Mouse (Mus musculus) C2C12 (cell line): ENCODE results near the gene Acoxl.

Experiments
- CEBPB ChIP-seq: IDR thresholded peaks from one replicate; pipeline ENCODE4 v1.6.1; 2011; ENCODE audit warnings: low read depth, mild to moderate bottlenecking, control low read depth, moderate library complexity
- CTCF ChIP-seq: IDR thresholded peaks from one replicate; pipeline ENCODE4 v1.5.1; 2011; ENCODE audit not compliant: control insufficient read depth, insufficient read depth, insufficient read length
- FOSL1 ChIP-seq: IDR thresholded peaks from one replicate; pipeline ENCODE4 v1.8.0; 2011; ENCODE audit warnings: mild to moderate bottlenecking, low read length; ENCODE audit not compliant: poor library complexity, insufficient read depth, severe bottlenecking
- MAX ChIP-seq: IDR thresholded peaks from one replicate; pipeline ENCODE4 v1.6.1; 2011; ENCODE audit warnings: mild to moderate bottlenecking, control low read depth
- MYOD1 ChIP-seq: IDR thresholded peaks from one replicate; pipeline ENCODE4 v1.6.1; 2011; ENCODE audit warnings: low read depth; ENCODE audit not compliant: control insufficient read depth, insufficient read length
- MYOG ChIP-seq: IDR thresholded peaks from one replicate; pipeline ENCODE4 v1.6.1; 2011; ENCODE audit not compliant: control insufficient read depth, insufficient read length; ENCODE audit errors: extremely low read depth
- USF1 ChIP-seq: IDR thresholded peaks from one replicate; pipeline ENCODE4 v1.6.1; 2011; ENCODE audit warnings: low read depth, mild to moderate bottlenecking, control low read depth, moderate library complexity

- no peak for TF ChIP-seq CTCF
- TF ChIP-seq FOSL1 = no peak
- no peak for TF ChIP-seq MAX
- no peak for TF ChIP-seq USF1
- no peak for TF ChIP-seq CEBPB
- no peak for TF ChIP-seq MYOG
- TF ChIP-seq MYOD1 = no peak
Measured at GRCm38 (mm10) chr2:127916804-127917410, 78.2 kb downstream of the Acoxl start.
